ENCODE assay signal across 16 mouse cellular contexts in genomic region chr11:109556130-109556529, GRCm38 (mm10). TPM values are rescaled to one million over a fixed set of nuclear protein-coding genes. Genes with fewer than 3 reads are reported as not detected.
DNase-seq lines count a peak whose midpoint lies in the region; ATAC-seq and TF ChIP-seq lines count a peak whose summit lies in the region.
"Had no signal": no experiment of that assay in that cellular context is flagged by ENCODE, and none has a peak within 500 bp of the region (broad histone marks: within the 10 kb centered on the region; RNA-seq: fewer than 3 reads in every experiment).

No protein-coding gene starts in this region.

- no peak overlapping the region for H3K4me2 ChIP-seq in kidney, embryonic 14.5 days (replicated peaks; ENCODE audit: low read depth, low read length)
- H3K4me2 ChIP-seq in intestine, embryonic 16.5 days (ENCODE audit: low read depth, low read length), result no peak overlapping the region
- no peak overlapping the region for H3K4me2 ChIP-seq in stomach, embryonic 14.5 days (replicated peaks; ENCODE audit: low read depth, low read length)
- H3K4me2 ChIP-seq in forebrain, postnatal 0 days (ENCODE audit: low read depth), result no peak overlapping the region
- H3K4me2 ChIP-seq: hindbrain, embryonic 15.5 days; limb, embryonic 12.5 days; neural tube, embryonic 15.5 days had no signal

- no peaks in the 10 kb centered on the region for H3K27me3 ChIP-seq in kidney, embryonic 14.5 days (ENCODE audit: control insufficient read depth, insufficient read depth, low read length)
- H3K27me3 ChIP-seq in intestine, embryonic 16.5 days (replicated peaks; ENCODE audit: control insufficient read depth, insufficient read depth, low read length), result no peaks in the 10 kb centered on the region
- no peaks in the 10 kb centered on the region for H3K27me3 ChIP-seq in stomach, embryonic 14.5 days (ENCODE audit: control insufficient read depth, insufficient read depth, low read length)
- no peaks in the 10 kb centered on the region for H3K27me3 ChIP-seq in forebrain, postnatal 0 days (ENCODE audit: insufficient read depth, low read length)
- H3K27me3 ChIP-seq: hindbrain, embryonic 15.5 days; limb, embryonic 12.5 days; neural tube, embryonic 15.5 days had no signal

- ATAC-seq in kidney, embryonic 14.5 days (ENCODE audit: low FRiP score, low TSS enrichment), result no peak
- ATAC-seq in intestine, embryonic 16.5 days, result peak; percentile 94
- ATAC-seq in stomach, embryonic 14.5 days (ENCODE audit: insufficient number of reproducible peaks, insufficient read depth, low FRiP score, low read depth), result peak; percentile 43; the same call in 1 of the 2 replicates
- ATAC-seq in forebrain, postnatal 0 days, result no peak

- H3K4me3 ChIP-seq in kidney, embryonic 14.5 days (ENCODE audit: low read length), result no peak overlapping the region
- H3K4me3 ChIP-seq in intestine, embryonic 16.5 days (ENCODE audit: low read length), result no peak overlapping the region
- no peak overlapping the region for H3K4me3 ChIP-seq in stomach, embryonic 14.5 days (ENCODE audit: low read depth, low read length)
- H3K4me3 ChIP-seq in forebrain, postnatal 0 days (ENCODE audit: low read depth, low read length), result no peak overlapping the region
- H3K4me3 ChIP-seq: hindbrain, embryonic 15.5 days; limb, embryonic 12.5 days; neural tube, embryonic 15.5 days had no signal

- H3K36me3 ChIP-seq in kidney, embryonic 14.5 days (ENCODE audit: control insufficient read depth, insufficient read depth, low read length), result no peaks in the 10 kb centered on the region
- no peaks in the 10 kb centered on the region for H3K36me3 ChIP-seq in intestine, embryonic 16.5 days (ENCODE audit: control insufficient read depth, insufficient read depth, low read length)
- no peaks in the 10 kb centered on the region for H3K36me3 ChIP-seq in stomach, embryonic 14.5 days (ENCODE audit: control insufficient read depth, insufficient read depth, low read length)
- no peaks in the 10 kb centered on the region for H3K36me3 ChIP-seq in forebrain, postnatal 0 days (ENCODE audit: insufficient read depth)
- H3K36me3 ChIP-seq: hindbrain, embryonic 15.5 days; limb, embryonic 12.5 days; neural tube, embryonic 15.5 days had no signal

- no peak for TF ChIP-seq CTCF in forebrain, postnatal 0 days (IDR thresholded peaks at IDR 0.05; ENCODE audit: low read depth)

- DNase-seq in kidney, adult 18-20 months, result peak; percentile 78
- DNase-seq in liver, result peak; percentile 75
- no peak for DNase-seq in cerebellum, adult 9-11 months
- no peak for DNase-seq in thymus, postnatal 14 days
- DNase-seq in forebrain, postnatal 0 days, result no peak
- DNase-seq: adrenal gland, postnatal 25 days; cerebellum, adult 11-12 months; embryo, embryonic 11 days; gastrocnemius, postnatal 10 days; lung, postnatal 36 days had no signal

- H3K9me3 ChIP-seq in kidney, embryonic 14.5 days (ENCODE audit: control insufficient read depth, low read length), result no peaks in the 10 kb centered on the region
- H3K9me3 ChIP-seq in intestine, embryonic 16.5 days (ENCODE audit: control insufficient read depth, low read length), result no peaks in the 10 kb centered on the region
- H3K9me3 ChIP-seq in stomach, embryonic 14.5 days (ENCODE audit: control insufficient read depth, low read depth, low read length), result no peaks in the 10 kb centered on the region
- H3K9me3 ChIP-seq in forebrain, postnatal 0 days (ENCODE audit: low read length), result no peaks in the 10 kb centered on the region
- H3K9me3 ChIP-seq: hindbrain, embryonic 15.5 days; limb, embryonic 12.5 days; neural tube, embryonic 15.5 days had no signal

- 85% methylated on average over 6 of the region's 6 CpGs for WGBS in kidney, embryonic 14.5 days
- WGBS in intestine, embryonic 16.5 days, result 61% methylated on average over 6 of the region's 6 CpGs
- WGBS in stomach, embryonic 14.5 days, result 85% methylated on average over 6 of the region's 6 CpGs
- WGBS in forebrain, postnatal 0 days, result 89% methylated on average over 6 of the region's 6 CpGs

- no peak overlapping the region for H3K27ac ChIP-seq in kidney, embryonic 14.5 days (ENCODE audit: low read depth, low read length)
- peak overlapping the region; percentile 81 for H3K27ac ChIP-seq in intestine, embryonic 16.5 days (ENCODE audit: low read length)
- no peak overlapping the region for H3K27ac ChIP-seq in stomach, embryonic 14.5 days (ENCODE audit: low read length)
- no peak overlapping the region for H3K27ac ChIP-seq in forebrain, postnatal 0 days (ENCODE audit: low read depth, low read length)
- H3K27ac ChIP-seq: hindbrain, embryonic 15.5 days; limb, embryonic 12.5 days; neural tube, embryonic 15.5 days had no signal

- H3K4me1 ChIP-seq in kidney, embryonic 14.5 days (ENCODE audit: control insufficient read depth, insufficient read depth, low read length), result peaks cover 3% of the 10 kb centered on the region; the same call in 1 of the 2 replicates
- peaks cover 16% of the 10 kb centered on the region for H3K4me1 ChIP-seq in intestine, embryonic 16.5 days (ENCODE audit: control insufficient read depth, insufficient read depth, low read length)
- peaks cover 2% of the 10 kb centered on the region; the same call in 1 of the 2 replicates for H3K4me1 ChIP-seq in stomach, embryonic 14.5 days (ENCODE audit: control insufficient read depth, insufficient read depth, low read length)
- H3K4me1 ChIP-seq in forebrain, postnatal 0 days (ENCODE audit: insufficient read depth), result no peaks in the 10 kb centered on the region
- H3K4me1 ChIP-seq: hindbrain, embryonic 15.5 days; neural tube, embryonic 15.5 days had no signal

- no peak overlapping the region for H3K9ac ChIP-seq in kidney, embryonic 14.5 days (ENCODE audit: low read depth, low read length)
- no peak overlapping the region for H3K9ac ChIP-seq in intestine, embryonic 16.5 days (ENCODE audit: low read depth, low read length)
- H3K9ac ChIP-seq in stomach, embryonic 14.5 days (replicated peaks; ENCODE audit: low read depth, low read length), result no peak overlapping the region
- no peak overlapping the region for H3K9ac ChIP-seq in forebrain, postnatal 0 days
- H3K9ac ChIP-seq: hindbrain, embryonic 15.5 days; limb, embryonic 12.5 days; neural tube, embryonic 15.5 days had no signal

RNA-seq across cellular contexts. Expression of gene Wipi1, which starts 55.6 kb away (rescaled TPM):
- 15.0 and 19.6 TPM in 2 replicates for polyA plus RNA-seq in kidney, embryonic 14.5 days (2014; fragmentation: Nextera tagmentation; extraction: Ambion mirVana)
- 27.3 and 27.5 TPM in 2 replicates for polyA plus RNA-seq in intestine, embryonic 16.5 days (2015; fragmentation: Nextera tagmentation; extraction: Ambion mirVana)
- polyA plus RNA-seq in stomach, embryonic 14.5 days (2014; fragmentation: Nextera tagmentation; extraction: Ambion mirVana), result 21.3 and 25.0 TPM in 2 replicates
- total RNA-seq in forebrain, postnatal 0 days (2014; rRNA removed), result 10.8 and 10.9 TPM in 2 replicates
- polyA plus RNA-seq in forebrain, postnatal 0 days (2015; fragmentation: Nextera tagmentation; extraction: Ambion mirVana), result 11.8 and 16.5 TPM in 2 replicates

Comparison
In these comparisons a context has a peak if more than half of its experiments do, and no peak if none do; other contexts are left out.
1. DNase-seq: peak in kidney, adult 18-20 months (single experiment) and liver (single experiment); none in cerebellum, adult 9-11 months (single experiment), thymus, postnatal 14 days (single experiment) and forebrain, postnatal 0 days (single experiment).
2. ATAC-seq: peak in intestine, embryonic 16.5 days (single experiment) and stomach, embryonic 14.5 days (single experiment); none in kidney, embryonic 14.5 days (single experiment) and forebrain, postnatal 0 days (single experiment).